Mouse (Mus musculus) erythroblast, embryonic 14.5 days (primary cell): Measurements from ENCODE around the gene Ank3.

Experiments
- GATA1 ChIP-seq: IDR thresholded peaks from 2 replicates; pipeline ENCODE4 v1.6.1; 2012; ENCODE audit warnings: low read length, inconsistent platforms, mixed read lengths
- TAL1 ChIP-seq: IDR thresholded peaks from 3 replicates; pipeline ENCODE4 v1.6.1; 2012; ENCODE audit warnings: low read length, inconsistent platforms, mixed read lengths

- TF ChIP-seq TAL1 (no peak), GATA1 (no peak)
Observed at GRCm38 (mm10) chr10:69351842-69352211, 46.7 kb upstream of the Ank3 start.
